Mouse (Mus musculus) layer of hippocampus, postnatal 25 days (tissue): ENCODE measurements around the gene Flna. TPM values are rescaled to one million over a fixed set of nuclear protein-coding genes. Genes with fewer than 3 reads are reported as not detected.

Experiments
- DNase-seq, 2 experiments: peaks; one replicate each; pipeline ENCODE4 v3.0.0; 2022; ENCODE audit warnings: mixed read lengths in 2 of 2, low spot score in 1 of 2; ENCODE audit errors: extremely low spot score in 1 of 2
- total RNA-seq, 2 experiments: library from RNA; stranded (reverse); gene quantifications; 2 replicates each; pipeline ENCODE4 v1.2.3; 2021

Gene Flna
- total RNA-seq, result 100 to 1,000 TPM in 1 of 2 experiments, 10 to 100 TPM in 1; 82.6 to 124 TPM

DNA sequence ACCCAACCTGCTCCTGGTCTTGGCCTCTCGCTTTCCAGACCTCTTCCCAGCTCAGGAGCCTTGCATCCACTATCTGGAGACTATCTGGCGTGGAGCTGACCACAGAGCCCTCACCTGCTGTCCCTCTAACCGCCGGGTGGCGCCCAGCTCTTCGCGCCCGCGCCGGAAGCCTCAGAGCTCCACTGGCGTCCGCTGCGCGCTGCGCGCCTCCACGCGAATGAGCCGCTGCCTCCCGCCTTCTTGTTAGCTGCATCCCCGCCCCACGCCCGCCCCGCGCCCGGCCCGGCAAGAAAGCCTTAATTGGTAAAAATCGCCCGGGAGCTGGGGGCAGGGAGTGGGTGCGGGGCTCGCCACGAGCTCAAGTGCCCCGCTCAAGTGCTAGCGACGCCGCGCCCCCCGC is at the start of gene Flna:
Gene Flna, minus strand, starts transcription at position 206 of the 400 bp plus-strand sequence.
- DNase-seq, result peak; percentile 40 to 46

DNA sequence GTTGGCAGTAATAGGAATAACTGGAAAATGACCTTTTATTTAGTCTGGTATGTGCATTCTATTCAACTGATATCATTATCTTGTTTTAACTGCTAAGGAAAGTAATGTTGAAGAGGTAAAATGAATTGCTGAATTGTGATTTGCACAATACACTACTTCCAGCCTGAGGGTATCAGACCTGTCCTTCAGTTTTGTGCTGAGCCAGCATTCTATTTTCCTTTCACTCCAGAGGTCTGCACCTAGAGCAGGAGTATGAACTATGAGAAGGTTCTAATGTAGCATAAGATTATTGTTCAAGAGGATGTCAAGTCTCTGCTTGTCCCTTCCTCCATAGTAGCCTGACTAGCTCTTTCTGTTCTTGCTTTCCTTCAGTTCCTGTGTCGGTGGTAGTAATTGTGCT is 48.7 kb upstream of the Flna start:
- no peak for DNase-seq

DNA sequence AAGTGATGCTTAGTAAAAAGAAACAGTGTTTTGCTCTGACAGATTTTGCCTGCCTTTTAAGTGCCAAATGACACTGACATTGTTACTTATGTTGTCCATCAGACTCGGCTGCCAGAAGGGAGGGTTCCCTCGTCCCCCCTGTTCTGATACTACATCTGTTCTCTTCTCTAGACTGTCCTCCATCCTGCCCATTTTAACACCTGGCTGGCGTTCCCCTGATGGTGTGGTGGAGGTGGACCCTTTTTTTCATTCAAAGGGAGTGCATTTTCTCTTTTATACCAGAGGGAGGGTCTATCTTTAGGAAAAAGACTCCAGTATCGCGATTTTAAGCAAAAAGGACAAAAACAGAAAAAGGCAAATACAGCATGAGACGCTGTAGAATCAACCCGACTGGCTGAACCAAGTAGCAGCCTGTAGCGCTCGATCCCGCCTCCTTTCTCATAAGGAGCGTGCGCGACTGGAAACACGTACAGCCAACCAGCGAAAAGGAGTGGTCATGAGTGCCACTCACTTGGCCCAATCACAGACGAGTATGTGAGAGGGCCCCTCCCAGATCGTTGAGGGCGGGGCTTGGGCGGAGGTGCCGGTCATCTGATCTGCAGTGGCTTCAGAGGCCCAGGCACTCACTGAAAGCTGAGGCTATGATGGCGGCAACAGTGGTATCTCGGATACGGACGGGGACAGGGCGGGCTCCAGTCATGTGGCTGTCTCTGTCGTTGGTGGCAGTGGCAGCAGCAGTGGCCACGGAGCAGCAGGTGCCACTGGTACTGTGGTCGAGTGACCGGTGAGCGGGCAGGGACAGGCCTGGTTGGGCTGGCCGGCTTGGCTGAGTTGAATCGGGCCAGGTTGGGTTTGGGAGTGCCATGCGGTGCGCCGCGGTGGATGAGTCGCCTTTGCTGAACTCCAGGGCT is 47.2 kb upstream of the Flna start, which contains the start of gene Atp6ap1:
Gene Atp6ap1, plus strand, starts transcription at position 560 of the 911 bp plus-strand sequence.
- peak; percentile 69 to 77 for DNase-seq

DNA sequence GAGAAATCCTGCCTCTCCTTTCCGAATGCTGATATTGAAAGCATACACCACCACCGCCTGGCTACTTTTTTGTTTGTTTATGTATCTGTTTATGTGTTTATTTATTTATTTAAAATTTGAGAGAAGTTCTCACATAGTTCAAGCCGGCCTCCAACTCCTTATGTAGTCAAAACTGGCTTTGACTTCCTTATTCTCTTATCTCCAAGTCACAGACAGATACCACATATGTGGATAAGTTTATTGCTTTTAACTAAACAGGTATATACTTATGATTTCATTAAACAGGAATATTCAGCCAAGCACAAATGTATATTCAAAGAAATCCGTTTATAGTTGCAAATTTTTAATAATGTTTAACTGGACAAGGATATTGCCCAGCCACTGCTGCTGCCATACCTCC is 43.8 kb upstream of the Flna start:
- no peak for DNase-seq

DNA sequence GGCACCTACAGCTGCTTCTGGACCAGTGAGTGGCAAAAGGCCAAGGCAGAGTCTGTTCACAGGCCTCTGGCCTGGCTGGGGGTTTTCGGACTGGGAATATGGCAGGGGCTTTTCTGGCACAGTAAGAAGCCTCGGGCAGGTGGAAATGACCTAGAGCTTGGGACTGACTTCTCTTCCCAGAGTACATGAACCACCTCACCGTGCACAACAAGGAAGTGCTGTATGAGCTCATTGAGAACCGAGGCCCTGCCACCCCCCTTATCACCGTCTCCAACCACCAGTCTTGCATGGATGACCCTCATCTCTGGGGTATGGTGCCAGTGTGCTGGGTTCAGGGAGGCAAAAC is 33.4 kb upstream of the Flna start:
- DNase-seq, result no peak

DNA sequence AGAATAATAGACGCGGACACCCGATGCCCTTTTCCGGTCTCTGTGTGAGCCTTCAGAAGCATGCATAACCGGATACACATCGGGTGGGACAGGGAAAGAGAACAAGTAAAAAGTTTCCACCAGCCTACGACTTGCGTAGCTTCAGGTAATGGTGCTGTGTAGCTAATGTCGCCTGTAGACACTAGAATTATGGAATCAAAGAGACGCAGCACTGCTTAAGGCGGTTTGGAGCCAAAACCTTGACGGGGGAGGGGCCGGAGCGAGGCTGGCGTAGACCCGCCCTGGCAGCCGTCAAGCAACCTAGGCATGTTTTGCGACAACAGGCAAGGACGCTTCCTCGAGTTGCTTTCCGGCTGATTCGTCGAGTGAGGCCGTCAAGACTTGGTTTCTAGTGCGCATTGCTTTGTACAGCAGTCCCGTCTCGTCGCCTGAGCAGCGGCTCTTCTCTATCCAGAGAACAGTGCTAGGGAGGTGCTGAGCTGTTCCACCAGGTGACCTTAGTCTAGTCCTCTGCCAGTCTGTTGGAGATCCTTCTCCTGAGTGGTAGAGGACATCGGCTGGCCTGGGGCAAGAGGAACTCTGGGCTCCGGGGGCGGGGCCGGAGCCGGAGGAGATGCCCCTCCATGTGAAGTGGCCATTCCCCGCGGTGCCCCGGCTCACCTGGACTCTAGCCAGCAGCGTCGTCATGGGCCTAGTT is 32.9 kb upstream of the Flna start:
- DNase-seq, result peak; percentile 65 to 71

DNA sequence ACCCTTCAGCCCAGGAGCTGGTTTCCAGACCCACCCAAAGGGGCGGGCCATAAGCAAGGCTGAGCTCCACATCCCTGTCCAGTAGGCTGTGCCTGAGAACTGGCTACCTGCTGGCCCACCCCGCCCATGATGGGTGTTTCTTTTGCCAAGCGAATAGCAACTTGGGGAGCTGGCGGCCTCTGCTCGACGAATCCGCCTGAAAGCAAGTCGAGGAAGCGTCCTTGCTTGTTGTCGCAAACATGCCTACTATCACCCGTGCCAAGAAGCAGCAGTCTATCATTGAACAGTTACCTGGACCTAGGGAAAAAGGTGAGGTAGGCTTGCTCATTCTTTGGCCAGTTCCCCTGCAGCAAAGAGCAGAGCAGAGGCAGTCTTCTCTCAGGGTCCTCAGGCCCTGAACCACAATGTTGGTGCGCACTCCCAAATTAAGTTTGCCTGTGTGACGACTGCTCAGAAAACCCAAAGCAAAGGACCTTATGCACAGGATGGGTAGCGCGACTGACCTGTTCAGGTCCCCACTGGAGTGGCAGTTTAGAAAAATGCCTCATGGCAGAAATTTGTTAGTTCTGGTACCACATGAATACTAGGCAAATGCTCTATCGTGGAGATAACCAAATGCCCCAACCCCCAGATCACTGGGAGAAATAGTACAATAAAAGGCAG is 32.2 kb upstream of the Flna start, which contains the start of the genes Taz and Dnase1l1:
Gene Taz, plus strand, starts transcription at position 181 of the 663 bp plus-strand sequence.
Gene Dnase1l1, minus strand, starts transcription at position 606 of the 663 bp plus-strand sequence.
- peak in 1 of 2 experiments; percentile 20 for DNase-seq

DNA sequence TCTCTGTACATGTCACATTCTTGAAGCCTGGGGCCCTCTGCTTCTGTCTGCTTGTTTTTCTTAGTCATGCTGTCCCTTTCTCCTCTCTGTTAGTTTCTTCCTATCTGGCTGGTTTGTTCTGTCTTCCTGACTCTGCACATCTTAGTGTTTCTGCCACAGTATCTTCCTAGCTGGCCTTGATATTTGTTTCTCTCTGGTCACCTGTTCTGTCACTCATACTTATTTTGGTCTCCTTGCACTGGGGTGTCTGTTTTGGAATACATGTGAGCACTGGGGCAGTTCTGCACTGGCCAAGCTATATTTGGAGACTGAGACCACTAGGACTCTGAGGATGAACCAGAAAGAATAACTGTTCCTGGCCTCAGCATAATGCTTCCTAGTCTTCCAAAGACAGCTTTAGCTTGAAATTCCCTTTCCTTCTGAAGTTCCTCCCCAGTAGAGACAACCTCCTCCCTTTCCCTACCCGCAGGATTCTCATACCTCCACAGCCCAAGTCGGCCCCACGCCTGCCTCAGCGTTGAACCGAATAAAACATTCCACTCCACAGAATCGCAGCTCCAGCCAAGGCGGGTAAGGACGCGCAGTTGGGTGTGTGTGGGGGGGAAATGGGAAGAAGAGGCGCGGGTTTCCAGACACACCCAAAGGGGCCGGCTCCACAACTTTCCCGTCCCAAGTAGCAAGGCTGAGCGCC is 31.6 kb upstream of the Flna start:
- DNase-seq, result no peak

DNA sequence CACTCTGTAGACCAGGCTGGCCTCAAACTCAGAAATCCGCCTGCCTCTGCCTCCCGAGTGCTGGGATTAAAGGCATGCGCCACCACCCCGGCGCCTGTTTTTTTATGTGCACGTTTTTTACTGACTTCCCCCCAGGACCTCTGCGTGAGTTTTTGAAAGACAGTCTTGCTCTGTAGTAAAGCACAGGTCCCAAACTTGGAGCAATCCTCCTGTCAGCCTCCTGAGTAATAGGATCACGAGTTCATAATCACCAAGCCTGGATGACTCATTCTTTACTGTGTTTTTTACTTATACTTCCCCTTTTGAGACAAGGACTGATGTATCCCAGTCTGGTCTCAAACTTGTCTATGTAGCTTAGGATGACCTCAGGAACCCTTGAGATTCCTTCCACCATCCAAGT is 28.3 kb upstream of the Flna start:
- DNase-seq, result no peak

DNA sequence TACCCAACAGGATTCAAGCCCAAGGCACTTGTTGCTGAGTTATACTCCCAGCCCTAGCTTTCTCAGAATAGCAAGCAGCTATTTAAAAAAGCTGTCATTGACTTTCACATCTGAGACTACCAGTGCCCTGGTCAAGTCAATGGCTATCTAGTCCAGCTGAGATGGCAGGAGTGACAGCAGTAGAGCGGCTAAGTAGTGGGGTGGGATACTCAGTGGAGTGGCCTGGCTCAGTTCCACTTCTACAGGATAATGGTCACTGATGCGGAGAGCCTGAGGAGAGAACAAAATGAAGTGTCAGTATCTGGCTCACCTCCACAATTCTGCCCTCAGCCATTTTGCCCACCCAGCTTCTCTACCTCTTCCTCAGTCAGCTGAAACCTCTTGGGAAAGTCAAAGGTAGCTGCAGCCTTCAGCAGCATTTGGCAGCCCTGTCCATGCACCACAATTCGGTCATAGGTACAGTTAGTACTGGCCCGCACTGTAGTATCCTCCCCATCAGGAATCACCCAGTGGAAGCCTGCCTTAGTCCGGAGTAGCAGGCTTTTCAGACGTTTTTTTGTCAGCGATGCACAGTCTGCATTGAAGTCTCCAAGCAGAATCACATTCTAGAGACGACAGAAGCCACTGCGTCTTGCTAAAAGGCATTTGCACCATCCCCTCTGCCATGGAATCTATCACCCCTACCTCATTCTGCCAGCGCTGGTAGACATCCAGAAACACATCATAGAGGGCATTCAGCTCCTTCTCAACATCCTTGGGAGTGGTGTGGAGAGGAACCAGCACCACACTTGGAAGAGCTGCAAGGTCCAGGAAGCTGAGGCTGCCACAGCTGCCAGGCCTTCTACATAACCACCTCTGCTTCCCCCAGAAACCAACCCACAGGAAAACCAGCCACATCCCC is 24.1 kb upstream of the Flna start:
- DNase-seq, result no peak

DNA sequence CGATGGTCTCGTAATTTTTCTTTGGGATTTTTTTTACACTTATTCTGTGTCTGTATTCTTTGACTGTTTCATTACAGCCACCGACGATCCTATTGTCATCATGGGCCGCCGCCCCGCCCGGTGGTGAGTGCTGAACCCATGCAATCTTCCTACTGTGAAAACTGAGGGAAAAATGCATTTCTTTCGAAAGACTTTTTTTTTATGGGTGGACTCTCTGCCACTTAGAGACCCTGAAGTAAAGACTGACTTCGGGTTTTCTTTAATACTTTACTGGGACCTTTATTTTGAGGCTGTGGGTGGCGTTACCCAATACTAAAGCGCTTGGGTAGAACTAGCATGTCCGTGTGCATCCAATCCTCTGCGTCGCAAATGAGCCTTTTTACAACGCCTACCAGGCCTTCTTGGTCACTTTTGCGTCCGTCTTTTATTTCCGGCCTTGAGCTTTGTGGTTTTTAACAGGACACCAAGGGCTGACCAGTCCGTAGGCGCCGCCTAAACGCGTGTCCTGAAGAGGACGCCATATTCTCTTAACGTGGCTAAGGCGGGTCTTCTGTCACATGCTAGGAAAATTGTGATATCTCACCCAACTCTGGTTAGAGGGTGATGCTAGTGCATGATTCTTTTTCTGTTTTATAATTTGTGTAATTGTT is 21.4 kb upstream of the Flna start:
- DNase-seq, result peak in 1 of 2 experiments; percentile 5

DNA sequence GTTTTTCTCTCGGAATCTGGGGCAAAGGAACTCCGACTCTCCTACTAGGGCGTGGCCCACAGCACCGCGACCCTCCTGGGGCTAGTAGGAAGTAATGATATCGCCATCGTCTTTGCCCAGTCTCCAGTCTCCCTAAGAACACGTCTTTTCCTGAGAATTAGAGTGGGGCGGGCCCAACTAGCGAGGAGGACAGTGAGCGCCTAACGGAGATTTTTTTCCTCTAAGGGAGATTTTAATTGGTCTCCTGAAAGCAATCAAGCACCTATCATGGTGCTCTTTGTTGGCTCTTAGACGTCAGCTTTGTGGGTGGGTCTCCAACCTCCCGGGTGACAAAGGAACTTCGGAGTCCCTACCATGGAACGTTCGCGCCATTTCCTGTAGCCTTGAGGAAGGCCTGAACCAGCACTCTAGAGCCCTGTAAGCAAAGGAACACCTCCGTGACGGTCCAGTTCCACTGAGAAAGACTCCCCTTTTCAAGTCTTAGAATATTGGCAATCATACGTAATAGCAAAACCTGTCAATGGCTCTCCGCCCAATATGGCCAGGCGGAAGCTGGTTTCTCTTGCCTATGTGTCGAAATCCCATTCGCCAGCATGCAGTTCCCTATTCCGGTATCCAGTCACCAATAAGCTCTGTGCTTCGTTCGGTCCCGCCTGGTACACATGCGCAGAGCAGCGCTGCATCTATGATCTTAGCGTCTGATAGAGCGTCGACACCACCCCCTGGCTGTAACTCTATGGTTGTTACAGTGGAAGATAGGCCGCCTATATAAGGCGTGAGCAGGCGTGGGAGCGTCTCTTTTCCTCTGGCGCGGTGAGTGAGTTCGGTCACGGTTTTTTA is 20.7 kb upstream of the Flna start, which contains the start of gene Rpl10:
Gene Rpl10, plus strand, starts transcription at position 751 of the 840 bp plus-strand sequence.
- peak; percentile 65 to 70 for DNase-seq

DNA sequence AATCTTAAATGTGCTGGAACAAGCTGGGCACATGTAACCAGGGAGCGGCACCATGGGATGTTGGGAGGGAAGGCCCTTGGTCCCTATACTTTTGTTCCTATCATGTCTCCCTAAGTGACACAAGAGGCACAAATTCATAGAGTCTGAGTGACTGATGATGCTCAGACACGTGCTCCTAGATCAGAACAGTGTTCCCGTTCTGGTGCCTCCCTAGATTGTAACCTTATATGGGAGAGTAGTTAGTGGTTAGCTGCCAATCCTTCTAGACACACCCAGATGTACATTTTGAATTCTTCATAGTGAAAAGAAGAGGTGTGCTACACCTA is 20.1 kb upstream of the Flna start:
- no peak for DNase-seq

DNA sequence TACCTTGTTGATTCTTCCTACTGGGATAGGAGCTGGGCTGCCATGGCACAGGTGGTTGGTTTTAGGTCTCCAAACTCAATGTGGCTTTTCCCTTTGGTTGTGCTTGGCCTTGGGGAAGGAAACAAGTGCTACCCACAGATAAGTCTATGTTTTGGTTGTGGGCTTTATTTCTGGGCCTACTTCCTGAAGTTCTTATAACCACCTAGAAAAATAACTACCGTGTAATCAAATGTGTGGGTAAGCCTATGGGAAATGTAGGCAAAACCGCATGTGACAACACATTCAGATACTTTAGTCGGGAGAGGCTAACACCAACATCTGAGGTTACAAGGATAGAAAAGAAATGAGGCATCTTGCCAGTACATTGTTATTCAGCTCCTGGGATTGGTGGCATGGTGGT is 8.1 kb upstream of the Flna start:
- no peak for DNase-seq

DNA sequence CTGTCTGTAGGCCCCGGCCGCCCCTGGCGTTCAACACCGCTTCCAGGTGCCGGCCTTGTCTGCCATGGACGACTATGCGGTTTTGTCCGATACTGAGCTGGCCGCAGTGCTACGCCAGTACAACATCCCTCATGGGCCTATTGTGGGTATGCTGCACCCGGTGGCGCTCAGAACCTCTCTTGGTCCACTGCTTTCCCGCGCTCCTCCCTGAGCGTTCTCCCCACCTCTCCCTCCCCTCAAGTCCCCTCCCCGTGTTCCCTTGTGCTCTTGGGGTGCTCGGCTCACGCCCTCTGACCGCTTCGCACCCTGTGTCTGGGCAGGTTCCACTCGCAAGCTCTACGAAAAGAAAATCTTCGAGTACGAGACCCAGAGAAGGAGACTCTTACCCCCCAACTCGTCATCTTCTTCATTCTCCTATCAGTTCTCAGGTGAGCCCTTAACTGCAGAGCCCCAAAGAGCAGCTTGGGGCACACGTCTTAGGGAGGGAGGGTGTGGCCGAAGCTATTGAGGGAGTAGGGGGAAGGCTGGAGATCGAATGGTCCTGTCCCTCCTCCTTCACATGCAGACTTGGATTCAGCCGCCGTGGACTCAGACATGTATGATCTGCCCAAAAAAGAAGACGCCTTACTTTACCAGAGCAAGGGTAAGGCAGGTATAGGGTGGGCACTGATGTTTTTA is 5.4 kb upstream of the Flna start:
- no peak for DNase-seq

DNA sequence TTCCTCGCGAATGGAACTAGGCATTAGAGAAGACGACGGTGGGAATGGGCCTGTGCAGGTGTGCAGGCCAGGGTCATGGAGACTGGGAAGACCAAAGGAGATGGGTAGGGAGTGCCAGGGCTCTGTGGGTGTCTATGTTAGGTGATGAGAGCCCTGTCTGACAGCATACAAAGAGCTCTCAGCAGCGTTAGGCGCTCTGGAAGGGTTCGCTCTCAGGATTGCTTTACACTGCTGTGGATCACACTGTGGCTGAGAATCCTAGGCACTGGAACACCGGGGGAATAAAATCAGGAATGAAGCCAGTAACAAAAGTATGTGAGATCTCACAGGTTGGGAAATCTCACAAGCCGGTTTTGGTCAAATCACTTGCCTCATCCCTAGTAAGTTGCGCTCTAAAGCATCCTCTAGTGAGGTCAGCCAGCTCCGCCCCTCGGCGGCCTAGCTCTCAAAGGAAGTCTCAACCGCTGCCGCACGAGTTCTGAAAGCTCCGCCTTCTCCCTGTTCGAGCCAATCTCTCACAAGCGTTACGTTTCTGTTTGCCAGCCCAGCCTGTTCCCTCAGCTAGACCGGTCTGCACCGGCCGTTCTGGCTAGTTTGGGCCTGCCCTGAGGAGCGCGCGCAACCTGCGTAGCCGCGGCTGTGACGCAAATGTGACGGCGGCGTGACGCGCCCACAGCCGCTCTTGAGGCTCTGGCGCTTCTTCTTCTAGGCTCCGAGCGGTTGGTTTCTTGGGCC is 4.7 kb upstream of the Flna start, which contains the start of gene Emd:
Gene Emd, plus strand, starts transcription at position 535 of the 735 bp plus-strand sequence.
- DNase-seq, result peak; percentile 60 to 66

DNA sequence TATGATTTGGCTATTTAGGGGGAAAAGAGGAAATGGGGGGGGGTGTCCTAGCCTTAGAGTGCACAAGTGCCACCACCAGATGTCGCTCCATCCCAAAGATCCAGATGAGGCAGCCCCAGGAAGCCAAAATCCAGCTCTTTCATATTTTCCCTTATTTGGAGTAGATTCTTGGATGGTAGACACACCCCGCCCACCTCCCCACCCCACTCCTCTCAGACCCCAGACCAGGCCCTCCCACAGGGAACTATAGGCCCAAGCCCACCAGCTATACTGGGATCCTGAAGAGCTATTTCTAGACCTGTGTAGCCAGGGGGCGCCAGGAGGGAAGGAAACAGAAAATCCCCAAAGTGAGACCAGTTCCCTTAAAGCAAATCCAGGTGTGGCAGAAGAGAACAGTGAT is 969 bp downstream of the Flna start:
- DNase-seq, result peak; percentile 25 to 66
